Mouse (Mus musculus): ENCODE results near the gene Tigd3. TPM values are rescaled to one million over a fixed set of nuclear protein-coding genes. Genes with fewer than 3 reads are reported as not detected.
A peak's percentile ranks its signal among the peaks of the same experiment; 100 is the strongest.

The Tigd3 gene
- polyA plus RNA-seq, 1 experiment from 2014 or later, result 5.7 TPM

- Histone ChIP-seq H3K4me3 (ENCODE audit: low read depth, low read length) (peak overlapping the region; percentile 48; the same call in 1 of the 2 replicates), H3K9me3 (ENCODE audit: control insufficient read depth, low read length) (no peaks in the 10 kb centered on the region), H3K27ac (ENCODE audit: low read depth, low read length) (no peak overlapping the region), H3K4me1 (ENCODE audit: control insufficient read depth, insufficient read depth, low read length) (peaks cover 3% of the 10 kb centered on the region), H3K4me2 (ENCODE audit: low read depth) (peak overlapping the region; percentile 99), H3K9ac (ENCODE audit: low read length) (no peak overlapping the region), H3K36me3 (ENCODE audit: control insufficient read depth, insufficient read depth, low read length) (no peaks in the 10 kb centered on the region), H3K27me3 (ENCODE audit: control insufficient read depth, insufficient read depth, low read length) (peaks cover 3% of the 10 kb centered on the region)
- no peak for DNase-seq (ENCODE audit: low spot score)
- 35% methylated on average over 11 of the region's 11 CpGs for WGBS
- no peak for ATAC-seq (ENCODE audit: insufficient read depth, low FRiP score, low TSS enrichment)
These were observed 31.4 kb upstream of the Tigd3 start for GRCm38 (mm10) chr19:5925311-5925855.

GRCm38 (mm10) chr19:5924713-5925093, 30.8 kb upstream of the Tigd3 start, which contains the start of gene Cdc42ep2:
Cdc42ep2 (minus strand) TSS chr19:5924816.
- peak within 1 kb of the TSS; percentile 99 for H3K4me2 ChIP-seq (ENCODE audit: low read depth)
- H3K4me1 ChIP-seq (ENCODE audit: control insufficient read depth, insufficient read depth, low read length), result peaks cover 3% of the 10 kb centered on the region
- no peaks in the 10 kb centered on the region for H3K9me3 ChIP-seq (ENCODE audit: control insufficient read depth, low read length)
- peaks cover 3% of the 10 kb centered on the region for H3K27me3 ChIP-seq (ENCODE audit: control insufficient read depth, insufficient read depth, low read length)
- H3K4me3 ChIP-seq (ENCODE audit: low read depth, low read length), result peak within 1 kb of the TSS; percentile 48
- ATAC-seq (ENCODE audit: insufficient read depth, low FRiP score, low TSS enrichment) (peak; percentile 97), DNase-seq (ENCODE audit: low spot score) (peak; percentile 94)
- peak within 1 kb of the TSS; percentile 44 for H3K9ac ChIP-seq (ENCODE audit: low read length)
- H3K36me3 ChIP-seq (ENCODE audit: control insufficient read depth, insufficient read depth, low read length), result no peaks in the 10 kb centered on the region
- 0% methylated on average over 18 of the region's 18 CpGs for WGBS
- H3K27ac ChIP-seq (ENCODE audit: low read depth, low read length), result no peak within 1 kb of the TSS

- no peak overlapping the region for H3K27ac ChIP-seq (ENCODE audit: low read depth, low read length)
- peaks cover 3% of the 10 kb centered on the region for H3K4me1 ChIP-seq (ENCODE audit: control insufficient read depth, insufficient read depth, low read length)
- H3K27me3 ChIP-seq (ENCODE audit: control insufficient read depth, insufficient read depth, low read length), result peaks cover 3% of the 10 kb centered on the region
- ATAC-seq (ENCODE audit: insufficient read depth, low FRiP score, low TSS enrichment) (peak; percentile 76), DNase-seq (ENCODE audit: low spot score) (peak; percentile 93)
- peak overlapping the region; percentile 44 for H3K9ac ChIP-seq (ENCODE audit: low read length)
- H3K36me3 ChIP-seq (ENCODE audit: control insufficient read depth, insufficient read depth, low read length), result no peaks in the 10 kb centered on the region
- peak overlapping the region; percentile 48 for H3K4me3 ChIP-seq (ENCODE audit: low read depth, low read length)
- under 1% methylated on average over 38 of the region's 38 CpGs for WGBS
- H3K4me2 ChIP-seq (ENCODE audit: low read depth), result peak overlapping the region; percentile 99
- no peaks in the 10 kb centered on the region for H3K9me3 ChIP-seq (ENCODE audit: control insufficient read depth, low read length)
These were observed 30.2 kb upstream of the Tigd3 start for GRCm38 (mm10) chr19:5923990-5924712.

- Histone ChIP-seq H3K27me3 (ENCODE audit: control insufficient read depth, insufficient read depth, low read length) (peaks cover 3% of the 10 kb centered on the region), H3K4me2 (ENCODE audit: low read depth) (no peak overlapping the region), H3K36me3 (ENCODE audit: control insufficient read depth, insufficient read depth, low read length) (no peaks in the 10 kb centered on the region), H3K4me3 (ENCODE audit: low read depth, low read length) (no peak overlapping the region), H3K9ac (ENCODE audit: low read length) (no peak overlapping the region), H3K9me3 (ENCODE audit: control insufficient read depth, low read length) (no peaks in the 10 kb centered on the region), H3K4me1 (ENCODE audit: control insufficient read depth, insufficient read depth, low read length) (peaks cover 3% of the 10 kb centered on the region), H3K27ac (ENCODE audit: low read depth, low read length) (no peak overlapping the region)
- DNase-seq (ENCODE audit: low spot score) (no peak), ATAC-seq (ENCODE audit: insufficient read depth, low FRiP score, low TSS enrichment) (no peak)
- WGBS, result 91% methylated on average over 3 of the region's 3 CpGs
These were observed 29.0 kb upstream of the Tigd3 start for GRCm38 (mm10) chr19:5922963-5923362.

- Histone ChIP-seq H3K27me3 (ENCODE audit: control insufficient read depth, insufficient read depth, low read length) (peaks cover 3% of the 10 kb centered on the region), H3K4me1 (ENCODE audit: control insufficient read depth, insufficient read depth, low read length) (peaks cover 3% of the 10 kb centered on the region), H3K4me2 (ENCODE audit: low read depth) (no peak overlapping the region), H3K36me3 (ENCODE audit: control insufficient read depth, insufficient read depth, low read length) (no peaks in the 10 kb centered on the region; the same call in 1 of the 2 replicates), H3K4me3 (ENCODE audit: low read depth, low read length) (no peak overlapping the region), H3K9me3 (ENCODE audit: control insufficient read depth, low read length) (no peaks in the 10 kb centered on the region), H3K27ac (ENCODE audit: low read depth, low read length) (no peak overlapping the region), H3K9ac (ENCODE audit: low read length) (peak overlapping the region; percentile 14; the same call in 1 of the 2 replicates)
- no peak for DNase-seq (ENCODE audit: low spot score)
- 83% methylated on average over 15 of the region's 15 CpGs for WGBS
- ATAC-seq (ENCODE audit: insufficient read depth, low FRiP score, low TSS enrichment), result no peak
These were observed 28.4 kb upstream of the Tigd3 start for GRCm38 (mm10) chr19:5922119-5922942.

GRCm38 (mm10) chr19:5921715-5922114, 27.8 kb upstream of the Tigd3 start:
- Histone ChIP-seq H3K9me3 (ENCODE audit: control insufficient read depth, low read length) (no peaks in the 10 kb centered on the region), H3K4me1 (ENCODE audit: control insufficient read depth, insufficient read depth, low read length) (peaks cover 3% of the 10 kb centered on the region), H3K9ac (ENCODE audit: low read length) (peak overlapping the region; percentile 14; the same call in 1 of the 2 replicates), H3K4me2 (ENCODE audit: low read depth) (0 out of 2 replicates have a peak overlapping the region, but pooled peaks have one; percentile 2), H3K27ac (ENCODE audit: low read depth, low read length) (no peak overlapping the region), H3K4me3 (ENCODE audit: low read depth, low read length) (no peak overlapping the region), H3K36me3 (ENCODE audit: control insufficient read depth, insufficient read depth, low read length) (no peaks in the 10 kb centered on the region; the same call in 1 of the 2 replicates), H3K27me3 (ENCODE audit: control insufficient read depth, insufficient read depth, low read length) (peaks cover 3% of the 10 kb centered on the region)
- DNase-seq (ENCODE audit: low spot score), result no peak
- WGBS, result 25% methylated on average over 8 of the region's 9 CpGs
- no peak for ATAC-seq (ENCODE audit: insufficient read depth, low FRiP score, low TSS enrichment)

GRCm38 (mm10) chr19:5913007-5913719, 19.2 kb upstream of the Tigd3 start, which contains the start of gene Dpf2:
Dpf2 (minus strand) TSS chr19:5913010.
- Histone ChIP-seq H3K9ac (ENCODE audit: low read length) (peak within 1 kb of the TSS; percentile 96), H3K9me3 (ENCODE audit: control insufficient read depth, low read length) (no peaks in the 10 kb centered on the region), H3K4me2 (ENCODE audit: low read depth) (peak within 1 kb of the TSS; percentile 49), H3K36me3 (ENCODE audit: control insufficient read depth, insufficient read depth, low read length) (no peaks in the 10 kb centered on the region; the same call in 1 of the 2 replicates), H3K27me3 (ENCODE audit: control insufficient read depth, insufficient read depth, low read length) (no peaks in the 10 kb centered on the region), H3K4me1 (ENCODE audit: control insufficient read depth, insufficient read depth, low read length) (peaks cover 13% of the 10 kb centered on the region), H3K27ac (ENCODE audit: low read depth, low read length) (peak within 1 kb of the TSS; percentile 80), H3K4me3 (ENCODE audit: low read depth, low read length) (peak within 1 kb of the TSS; percentile 99)
- WGBS, result 23% methylated on average over 13 of the region's 13 CpGs
- DNase-seq (ENCODE audit: low spot score), result no peak
- peak; percentile 69; the same call in 1 of the 2 replicates for ATAC-seq (ENCODE audit: insufficient read depth, low FRiP score, low TSS enrichment)

All from neural tube, embryonic 11.5 days (tissue).